Mouse (Mus musculus): ENCODE measurements around the gene Acvr1. TPM values are rescaled to one million over a fixed set of nuclear protein-coding genes. Genes with fewer than 3 reads are reported as not detected.

Gene Acvr1
- polyA plus RNA-seq, 1 experiment from 2014 or later, result 6.5 TPM

DNA sequence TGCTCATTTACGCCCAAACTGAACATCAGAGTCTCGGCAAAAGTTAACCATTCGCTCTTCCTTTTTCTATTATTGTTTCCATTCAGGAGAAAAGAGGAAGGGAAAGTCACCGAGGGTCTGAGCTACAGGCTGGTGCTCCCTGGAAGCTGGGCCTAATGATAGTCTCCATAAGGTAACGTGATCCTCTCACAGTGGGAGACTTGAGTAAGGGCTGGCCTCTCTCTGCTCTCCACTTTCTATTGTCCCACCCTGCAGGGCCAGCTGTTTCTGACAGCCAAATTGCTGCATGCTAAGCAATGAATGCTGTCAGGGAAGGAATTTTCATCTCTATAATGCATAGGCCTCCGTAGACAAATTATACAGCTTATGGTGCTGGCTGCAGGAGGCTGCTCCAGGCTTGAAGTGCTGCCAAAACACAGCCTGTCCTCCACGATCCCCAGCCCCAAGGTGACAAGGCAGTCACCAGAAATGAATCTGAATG, 33.4 kb downstream of the Acvr1 start:
- Histone ChIP-seq H3K9ac (no peak overlapping the region), H3K27me3 (ENCODE audit: insufficient read depth, low read length) (no peaks in the 10 kb centered on the region), H3K36me3 (ENCODE audit: insufficient read depth) (0 out of 2 replicates have a peak, but pooled peaks cover 4% of the 10 kb centered on the region), H3K4me3 (ENCODE audit: low read depth, low read length) (no peak overlapping the region), H3K9me3 (ENCODE audit: low read depth, low read length) (no peaks in the 10 kb centered on the region), H3K27ac (ENCODE audit: low read depth) (peak overlapping the region; percentile 85), H3K4me2 (peak overlapping the region; percentile 30; the same call in 1 of the 2 replicates), H3K4me1 (ENCODE audit: insufficient read depth) (peaks cover 28% of the 10 kb centered on the region)
- peak; percentile 73 for ATAC-seq (ENCODE audit: insufficient read depth)
- no peak for TF ChIP-seq CTCF (IDR thresholded peaks at IDR 0.05; ENCODE audit: low read depth)
- DNase-seq, result peak; percentile 74
- 17% methylated on average over 7 of the region's 7 CpGs for WGBS

DNA sequence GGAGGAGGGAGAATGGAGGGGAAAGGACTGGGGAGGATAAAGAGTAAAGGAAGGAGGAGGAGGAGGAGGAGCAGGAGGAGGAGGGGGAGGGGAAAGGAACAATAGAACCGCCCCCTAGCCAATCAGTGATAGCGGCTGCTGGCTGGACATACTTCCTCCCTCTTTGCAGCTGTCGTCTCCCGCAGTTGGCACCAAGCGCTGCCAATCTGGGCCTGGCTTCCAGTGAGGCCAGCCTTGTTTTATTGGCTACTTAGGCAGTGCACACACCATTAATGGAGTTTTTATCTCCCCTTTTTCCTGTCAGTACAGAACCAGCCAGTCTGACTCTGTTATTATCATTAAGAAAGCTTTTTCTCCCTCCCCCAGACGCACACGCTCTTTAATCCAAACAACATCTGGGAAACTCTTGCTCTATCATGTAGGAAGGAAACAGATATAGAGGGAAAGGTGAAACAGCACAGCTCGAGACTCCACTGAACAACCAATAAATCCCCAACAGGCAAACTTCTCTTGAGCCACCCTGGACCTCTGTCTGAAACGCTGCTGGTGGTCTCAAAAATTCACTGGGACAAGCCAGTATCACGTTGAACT, 34.6 kb downstream of the Acvr1 start:
- peak; percentile 92 for DNase-seq
- peak overlapping the region; percentile 50 for H3K4me2 ChIP-seq
- H3K9me3 ChIP-seq (ENCODE audit: low read depth, low read length), result no peaks in the 10 kb centered on the region
- no peak for TF ChIP-seq CTCF (IDR thresholded peaks at IDR 0.05; ENCODE audit: low read depth)
- H3K4me3 ChIP-seq (ENCODE audit: low read depth, low read length), result no peak overlapping the region
- no peaks in the 10 kb centered on the region for H3K27me3 ChIP-seq (ENCODE audit: insufficient read depth, low read length)
- H3K4me1 ChIP-seq (ENCODE audit: insufficient read depth), result peaks cover 28% of the 10 kb centered on the region
- no peak overlapping the region for H3K9ac ChIP-seq
- 11% methylated on average over 10 of the region's 10 CpGs for WGBS
- H3K27ac ChIP-seq (ENCODE audit: low read depth), result peak overlapping the region; percentile 48
- H3K36me3 ChIP-seq (ENCODE audit: insufficient read depth), result 0 out of 2 replicates have a peak, but pooled peaks cover 4% of the 10 kb centered on the region
- peak; percentile 90 for ATAC-seq (ENCODE audit: insufficient read depth)

DNA sequence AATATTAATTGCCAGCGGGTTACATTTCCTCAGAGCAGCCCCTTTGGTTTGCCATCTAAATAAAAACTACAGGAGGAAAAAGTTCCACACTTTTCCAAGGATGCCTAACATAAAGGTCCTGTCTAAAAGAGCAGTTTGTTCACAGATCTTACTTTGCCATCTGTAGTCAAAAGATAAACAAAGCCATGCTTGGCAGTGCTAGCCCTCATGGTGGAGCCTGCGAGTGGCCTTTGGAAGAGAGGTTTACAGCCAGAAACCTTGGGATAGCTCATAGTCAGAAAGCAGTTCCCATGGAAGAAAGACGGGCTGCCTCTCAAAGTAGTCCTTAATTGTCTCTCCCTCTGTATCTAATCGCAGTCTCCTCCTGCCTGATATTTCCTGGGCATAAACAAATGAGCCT, 36.4 kb downstream of the Acvr1 start:
- Histone ChIP-seq H3K27ac (ENCODE audit: low read depth) (no peak overlapping the region), H3K36me3 (ENCODE audit: insufficient read depth) (no peaks in the 10 kb centered on the region), H3K9ac (no peak overlapping the region), H3K27me3 (ENCODE audit: insufficient read depth, low read length) (no peaks in the 10 kb centered on the region), H3K4me1 (ENCODE audit: insufficient read depth) (peaks cover 28% of the 10 kb centered on the region), H3K4me3 (ENCODE audit: low read depth, low read length) (no peak overlapping the region), H3K4me2 (no peak overlapping the region), H3K9me3 (ENCODE audit: low read depth, low read length) (no peaks in the 10 kb centered on the region)
- 49% methylated on average over 4 of the region's 4 CpGs for WGBS
- TF ChIP-seq CTCF (IDR thresholded peaks at IDR 0.05; ENCODE audit: low read depth), result no peak
- ATAC-seq (ENCODE audit: insufficient read depth) (no peak), DNase-seq (no peak)

DNA sequence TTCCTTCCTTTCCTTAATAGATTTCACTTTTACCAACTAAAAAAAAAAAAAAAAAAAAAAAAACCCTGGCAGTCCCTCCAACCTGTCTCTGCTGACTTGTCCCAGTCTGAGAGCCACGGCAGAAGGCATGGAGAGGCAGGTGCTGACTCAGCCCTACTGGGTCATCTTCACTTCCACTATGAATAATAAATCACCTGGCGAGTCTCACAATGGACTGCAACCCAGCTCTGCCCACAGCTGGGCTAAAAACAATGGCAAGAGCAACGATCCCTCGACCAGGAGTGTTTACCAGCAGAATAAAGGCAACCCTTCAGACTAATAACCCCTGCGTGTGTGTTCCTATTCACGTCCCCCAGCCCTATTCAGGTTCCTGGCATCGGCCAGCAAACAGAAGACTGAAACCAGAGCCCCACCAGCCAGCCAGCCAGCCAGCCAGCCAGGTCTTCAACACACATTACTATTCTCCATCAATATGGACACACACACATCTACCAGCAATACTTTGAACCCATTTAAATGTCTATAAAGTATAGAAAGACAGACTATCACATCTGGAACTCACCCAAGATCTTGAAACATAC, 37.0 kb downstream of the Acvr1 start:
- Histone ChIP-seq H3K4me1 (ENCODE audit: insufficient read depth) (peaks cover 28% of the 10 kb centered on the region), H3K36me3 (ENCODE audit: insufficient read depth) (no peaks in the 10 kb centered on the region), H3K27me3 (ENCODE audit: insufficient read depth, low read length) (no peaks in the 10 kb centered on the region), H3K4me3 (ENCODE audit: low read depth, low read length) (no peak overlapping the region), H3K9me3 (ENCODE audit: low read depth, low read length) (no peaks in the 10 kb centered on the region), H3K27ac (ENCODE audit: low read depth) (no peak overlapping the region), H3K4me2 (no peak overlapping the region), H3K9ac (no peak overlapping the region)
- WGBS, result 43% methylated on average over 7 of the region's 7 CpGs
- TF ChIP-seq CTCF (IDR thresholded peaks at IDR 0.05; ENCODE audit: low read depth), result no peak
- DNase-seq, result no peak
- no peak for ATAC-seq (ENCODE audit: insufficient read depth)

DNA sequence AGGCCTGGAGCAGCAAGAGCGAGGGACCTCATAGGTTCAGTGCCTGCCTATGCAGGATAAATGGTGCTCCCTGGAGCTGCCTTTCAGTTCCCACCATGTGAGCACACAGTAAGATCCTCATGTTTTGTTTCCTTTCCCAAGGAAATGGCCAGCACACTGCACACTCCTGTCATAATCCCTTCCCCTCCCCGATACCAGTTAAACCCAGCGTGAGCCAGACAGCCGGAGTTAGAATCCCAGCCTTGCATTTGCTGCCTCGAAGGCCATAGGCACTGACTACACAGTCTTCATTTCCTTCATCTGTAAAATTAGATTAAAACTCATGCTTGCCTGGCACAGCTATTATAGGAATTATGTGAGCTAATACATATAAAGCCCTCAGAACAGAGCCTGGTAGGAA, 37.6 kb downstream of the Acvr1 start:
- Histone ChIP-seq H3K4me3 (ENCODE audit: low read depth, low read length) (no peak overlapping the region), H3K9me3 (ENCODE audit: low read depth, low read length) (no peaks in the 10 kb centered on the region), H3K27me3 (ENCODE audit: insufficient read depth, low read length) (no peaks in the 10 kb centered on the region), H3K4me2 (no peak overlapping the region), H3K36me3 (ENCODE audit: insufficient read depth) (no peaks in the 10 kb centered on the region), H3K4me1 (ENCODE audit: insufficient read depth) (peaks cover 27% of the 10 kb centered on the region), H3K9ac (no peak overlapping the region), H3K27ac (ENCODE audit: low read depth) (no peak overlapping the region)
- no peak for TF ChIP-seq CTCF (IDR thresholded peaks at IDR 0.05; ENCODE audit: low read depth)
- WGBS, result 77% methylated on average over 5 of the region's 5 CpGs
- DNase-seq, result no peak
- ATAC-seq (ENCODE audit: insufficient read depth), result no peak

DNA sequence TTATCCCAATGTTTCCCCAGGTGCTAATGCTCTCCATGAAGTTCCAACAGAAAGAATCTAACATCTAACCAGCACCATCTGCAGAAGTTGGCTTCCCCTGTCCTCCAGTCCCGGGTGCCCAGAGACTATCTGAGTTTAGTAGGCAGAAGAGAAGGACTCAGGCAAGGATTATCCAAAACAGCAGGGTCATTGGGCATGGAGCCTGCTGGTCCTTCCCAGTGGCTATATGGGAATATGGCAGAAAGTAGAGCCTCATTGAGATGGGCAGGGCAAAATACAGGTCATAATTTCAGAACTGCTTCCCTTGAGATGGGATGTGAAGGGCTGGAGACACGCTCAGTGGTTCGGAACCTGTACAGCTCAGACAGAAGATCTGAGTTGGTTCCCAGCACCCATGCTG, 39.2 kb downstream of the Acvr1 start:
- ATAC-seq (ENCODE audit: insufficient read depth) (no peak), DNase-seq (no peak)
- WGBS, result 90% methylated on average over 3 of the region's 3 CpGs
- no peak overlapping the region for H3K9ac ChIP-seq
- H3K4me1 ChIP-seq (ENCODE audit: insufficient read depth), result peaks cover 12% of the 10 kb centered on the region; the same call in 1 of the 2 replicates
- no peaks in the 10 kb centered on the region for H3K27me3 ChIP-seq (ENCODE audit: insufficient read depth, low read length)
- TF ChIP-seq CTCF (IDR thresholded peaks at IDR 0.05; ENCODE audit: low read depth), result no peak
- H3K9me3 ChIP-seq (ENCODE audit: low read depth, low read length), result no peaks in the 10 kb centered on the region
- no peaks in the 10 kb centered on the region for H3K36me3 ChIP-seq (ENCODE audit: insufficient read depth)
- no peak overlapping the region for H3K4me3 ChIP-seq (ENCODE audit: low read depth, low read length)
- no peak overlapping the region for H3K4me2 ChIP-seq
- no peak overlapping the region for H3K27ac ChIP-seq (ENCODE audit: low read depth)

DNA sequence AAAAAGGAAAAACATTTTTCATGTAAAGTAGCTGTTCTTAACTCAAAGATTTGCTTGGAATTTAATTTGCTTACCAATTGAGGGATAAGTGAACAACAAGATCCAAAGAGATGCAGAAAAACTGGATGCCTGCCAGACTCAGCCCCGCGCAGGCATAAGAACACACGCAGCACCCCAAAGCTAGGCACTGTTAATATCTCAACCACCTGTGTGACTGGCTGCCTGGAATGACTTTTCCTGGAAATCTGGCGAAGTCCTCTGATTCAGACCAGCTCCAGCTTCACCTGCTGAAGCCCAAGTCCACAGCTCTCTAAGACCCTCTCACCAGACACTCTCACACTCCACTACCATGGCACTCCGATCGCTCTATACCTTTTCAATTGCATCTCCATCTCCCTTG, 42.6 kb downstream of the Acvr1 start:
- no peak overlapping the region for H3K4me2 ChIP-seq
- H3K4me3 ChIP-seq (ENCODE audit: low read depth, low read length), result no peak overlapping the region
- H3K27me3 ChIP-seq (ENCODE audit: insufficient read depth, low read length), result no peaks in the 10 kb centered on the region
- H3K27ac ChIP-seq (ENCODE audit: low read depth), result no peak overlapping the region
- DNase-seq (no peak), ATAC-seq (ENCODE audit: insufficient read depth) (no peak)
- no peak overlapping the region for H3K9ac ChIP-seq
- no peaks in the 10 kb centered on the region for H3K9me3 ChIP-seq (ENCODE audit: low read depth, low read length)
- H3K36me3 ChIP-seq (ENCODE audit: insufficient read depth), result no peaks in the 10 kb centered on the region
- no peak for TF ChIP-seq CTCF (IDR thresholded peaks at IDR 0.05; ENCODE audit: low read depth)
- WGBS, result 84% methylated on average over 6 of the region's 6 CpGs
- peaks cover 3% of the 10 kb centered on the region; the same call in 1 of the 2 replicates for H3K4me1 ChIP-seq (ENCODE audit: insufficient read depth)

All from lung, embryonic 14.5 days (tissue).